Mouse (Mus musculus) cortical plate, adult 2 months (tissue): ENCODE data around the gene Fcer2a.

ENCODE experiments used
- CTCF ChIP-seq: fragments of 200-500 bp; IDR thresholded peaks from 2 replicates; pipeline ENCODE4 v1.5.1; 2011; ENCODE audit warnings: mild to moderate bottlenecking, control low read depth, low read length; ENCODE audit not compliant: insufficient read depth; ENCODE audit errors: extremely low read depth
- POLR2A ChIP-seq: fragments of 200-500 bp; IDR thresholded peaks from 2 replicates; pipeline ENCODE4 v1.6.1; 2011; ENCODE audit warnings: mild to moderate bottlenecking, low read length, control low read depth; ENCODE audit not compliant: insufficient read depth; ENCODE audit errors: extremely low read depth

DNA sequence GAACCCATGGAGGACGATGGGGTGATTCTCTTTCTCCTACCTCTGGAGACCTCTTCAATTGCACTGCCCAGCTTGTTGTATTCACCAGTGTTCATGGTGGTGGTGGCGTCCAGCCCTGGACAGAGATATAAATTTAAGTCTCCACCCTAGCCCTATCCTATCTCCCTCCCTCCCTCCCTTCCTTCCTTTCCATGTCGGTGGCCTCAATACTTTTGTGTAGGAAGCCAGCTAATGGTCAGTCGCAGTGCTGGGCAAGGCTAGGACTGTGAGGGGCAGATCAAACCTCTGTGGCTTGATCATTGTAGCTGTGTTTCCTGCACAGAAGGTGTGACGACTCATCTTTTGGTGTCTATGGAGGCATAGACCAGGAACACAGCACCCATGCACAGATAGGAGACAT, 26.6 kb upstream of the Fcer2a start, which contains the start of gene Clec4g:
- no peak for TF ChIP-seq CTCF
- no peak for TF ChIP-seq POLR2A
